Mouse (Mus musculus) brain, embryonic 14.5 days (tissue): ENCODE data around the gene Pitpnm1.

ENCODE experiments used
- CTCF ChIP-seq: fragments of 200-500 bp; IDR thresholded peaks from 2 replicates; pipeline ENCODE4 v1.5.1; 2012; ENCODE audit warnings: inconsistent platforms, mild to moderate bottlenecking, moderate library complexity, borderline replicate concordance; ENCODE audit not compliant: insufficient read depth, insufficient read length; ENCODE audit errors: extremely low read depth
- POLR2A ChIP-seq: fragments of 200-500 bp; IDR thresholded peaks from 2 replicates; pipeline ENCODE4 v1.6.1; 2012; ENCODE audit warnings: mild to moderate bottlenecking, inconsistent platforms, borderline replicate concordance; ENCODE audit not compliant: poor library complexity, insufficient read depth, insufficient read length, severe bottlenecking; ENCODE audit errors: extremely low read depth

DNA sequence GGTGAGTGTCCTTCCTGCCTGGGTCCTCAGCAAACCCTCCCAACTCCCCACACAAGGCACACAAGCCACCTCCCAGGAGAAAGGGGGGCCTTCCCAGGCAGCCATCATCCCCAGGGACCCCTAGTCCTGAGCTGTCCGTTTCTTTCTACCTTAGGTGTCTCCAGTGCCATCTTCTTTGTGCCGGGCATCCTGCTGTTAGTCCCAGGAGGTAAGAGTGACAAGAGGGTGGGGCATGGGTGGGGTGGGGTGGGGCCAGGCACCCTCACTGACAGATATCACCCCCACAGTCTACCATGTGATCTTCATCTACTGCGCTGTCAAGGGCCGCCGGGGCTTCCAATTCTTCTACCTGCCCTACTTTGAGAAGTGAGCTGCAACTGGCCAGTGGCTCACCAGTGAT, 31.3 kb downstream of the Pitpnm1 start:
- TF ChIP-seq CTCF (no peak), POLR2A (no peak)
